ENCODE assay signal across 8 mouse cellular contexts in genomic region chr10:126979636-126980151, GRCm38 (mm10). TPM values are rescaled to one million over a fixed set of nuclear protein-coding genes. Genes with fewer than 3 reads are reported as not detected.
DNase-seq lines count a peak whose midpoint lies in the region; ATAC-seq and TF ChIP-seq lines count a peak whose summit lies in the region.

No protein-coding gene starts in this region.

- H3K9ac ChIP-seq in embryonic facial prominence, embryonic 11.5 days (replicated peaks; ENCODE audit: low read length) = peak overlapping the region; percentile 92
- H3K9ac ChIP-seq in heart, postnatal 0 days (replicated peaks; ENCODE audit: low read depth, low read length) = peak overlapping the region; percentile 100

- H3K36me3 ChIP-seq in embryonic facial prominence, embryonic 11.5 days (replicated peaks; ENCODE audit: control insufficient read depth, insufficient read depth, low read depth, low read length) = no peaks in the 10 kb centered on the region
- H3K36me3 ChIP-seq in heart, postnatal 0 days (replicated peaks; ENCODE audit: control insufficient read depth, insufficient read depth, low read length) = no peaks in the 10 kb centered on the region

- H3K27me3 ChIP-seq in embryonic facial prominence, embryonic 11.5 days (ENCODE audit: control insufficient read depth, insufficient read depth, low read length) = no peaks in the 10 kb centered on the region
- H3K27me3 ChIP-seq in heart, postnatal 0 days (ENCODE audit: control insufficient read depth, insufficient read depth, low read length) = no peaks in the 10 kb centered on the region

- ATAC-seq in activated CD4-positive, CD25-positive, alpha-beta regulatory T cell, adult 4 months = peak; percentile 34
- ATAC-seq in embryonic facial prominence, embryonic 11.5 days (replicated peaks; ENCODE audit: insufficient number of reproducible peaks, low FRiP score, low TSS enrichment, low read depth) = no peak
- no peak for ATAC-seq in heart, postnatal 0 days (ENCODE audit: insufficient read depth, low read depth)
- no peak for ATAC-seq in monocyte, adult 5-6 weeks (replicated peaks; ENCODE audit: insufficient number of reproducible peaks, low FRiP score, low TSS enrichment, poor library complexity, severe bottlenecking)

- H3K9me3 ChIP-seq in embryonic facial prominence, embryonic 11.5 days (replicated peaks; ENCODE audit: control insufficient read depth, low read length) = no peaks in the 10 kb centered on the region
- no peaks in the 10 kb centered on the region for H3K9me3 ChIP-seq in heart, postnatal 0 days (replicated peaks; ENCODE audit: control insufficient read depth, low read length)

- TF ChIP-seq CTCF in heart, postnatal 0 days (IDR thresholded peaks at IDR 0.05; ENCODE audit: low read depth) = no peak

- peak; percentile 40 for DNase-seq in CD4-positive helper T cell, adult 2 months (ENCODE audit: low read depth, low spot score)
- peak; percentile 53 for DNase-seq in embryonic facial prominence, embryonic 11.5 days (ENCODE audit: low spot score)
- DNase-seq in heart, postnatal 0 days (ENCODE audit: low spot score) = no peak
- DNase-seq in layer of hippocampus, postnatal 25 days (ENCODE audit: extremely low spot score in 1 of 2, low spot score in 1 of 2) = peak; percentile 45 to 46
- DNase-seq in lung, postnatal 4 days = peak; percentile 47 to 62
- DNase-seq in spleen, postnatal 10 days (ENCODE audit: low spot score in 2 of 2) = peak; percentile 43 to 60

- H3K4me1 ChIP-seq in embryonic facial prominence, embryonic 11.5 days (ENCODE audit: control insufficient read depth, insufficient read depth, low read length) = peaks cover 15% of the 10 kb centered on the region
- H3K4me1 ChIP-seq in heart, postnatal 0 days (ENCODE audit: control insufficient read depth, insufficient read depth) = peaks cover 39% of the 10 kb centered on the region

- peak overlapping the region; percentile 94 for H3K4me3 ChIP-seq in embryonic facial prominence, embryonic 11.5 days (ENCODE audit: low read depth, low read length)
- H3K4me3 ChIP-seq in heart, postnatal 0 days (ENCODE audit: low read depth, low read length) = peak overlapping the region; percentile 88

- TF ChIP-seq EP300 in heart, postnatal 0 days (IDR thresholded peaks at IDR 0.05; ENCODE audit: low read depth) = no peak

- H3K4me2 ChIP-seq in embryonic facial prominence, embryonic 11.5 days (ENCODE audit: low read depth, low read length) = peak overlapping the region; percentile 88
- peak overlapping the region; percentile 74 for H3K4me2 ChIP-seq in heart, postnatal 0 days (ENCODE audit: low read depth, low read length)

- under 1% methylated on average over 47 of the region's 57 CpGs for WGBS in embryonic facial prominence, embryonic 11.5 days
- 0% methylated on average over 35 of the region's 57 CpGs for WGBS in heart, postnatal 0 days

- peak overlapping the region; percentile 97 for H3K27ac ChIP-seq in embryonic facial prominence, embryonic 11.5 days (replicated peaks; ENCODE audit: low read depth, low read length)
- peak overlapping the region; percentile 100 for H3K27ac ChIP-seq in heart, postnatal 0 days (ENCODE audit: low read depth)

RNA-seq across cellular contexts. Expression of gene Ctdsp2, which starts 1.2 kb away (rescaled TPM):
- 10 to 100 TPM; 29.8 to 35.8 TPM for polyA plus RNA-seq in activated CD4-positive, CD25-positive, alpha-beta regulatory T cell, adult 4 months (2017; shearing (Covaris generic))
- polyA plus RNA-seq in embryonic facial prominence, embryonic 11.5 days (2014; fragmentation: Nextera tagmentation; extraction: Ambion mirVana) = 64.8 and 67.9 TPM in 2 replicates
- 137 and 155 TPM in 2 replicates for total RNA-seq in heart, postnatal 0 days (2014; rRNA removed; ENCODE audit: low replicate concordance)
- polyA plus RNA-seq in heart, postnatal 0 days (2015; fragmentation: Nextera tagmentation; extraction: Ambion mirVana) = 26.4 and 27.4 TPM in 2 replicates
- 100 to 1,000 TPM in 1 of 2 experiments, 10 to 100 TPM in 1; 98.6 to 118 TPM for total RNA-seq in layer of hippocampus, postnatal 25 days (2021)
- total RNA-seq in monocyte, adult 5-6 weeks (2017) = 36.2 to 38.6 TPM (median 37.6 TPM) in 3 replicates

RNA-seq across cellular contexts. Expression of gene Avil, which starts 20.8 kb away (rescaled TPM):
- polyA plus RNA-seq in activated CD4-positive, CD25-positive, alpha-beta regulatory T cell, adult 4 months (2017; shearing (Covaris generic)) = not detected
- polyA plus RNA-seq in embryonic facial prominence, embryonic 11.5 days (2014; fragmentation: Nextera tagmentation; extraction: Ambion mirVana) = 0.39 and 0.42 TPM in 2 replicates
- 0.04 and 1.9 TPM in 2 replicates for total RNA-seq in heart, postnatal 0 days (2014; rRNA removed; ENCODE audit: low replicate concordance)
- 0.07 and 0.11 TPM in 2 replicates for polyA plus RNA-seq in heart, postnatal 0 days (2015; fragmentation: Nextera tagmentation; extraction: Ambion mirVana)
- under 1 TPM; 0.47 to 0.69 TPM for total RNA-seq in layer of hippocampus, postnatal 25 days (2021)
- 1.1 to 13.0 TPM (median 4.4 TPM) in 3 replicates for total RNA-seq in monocyte, adult 5-6 weeks (2017)

RNA-seq across cellular contexts. Expression of gene Tsfm, which starts 50.9 kb away (rescaled TPM):
- 10 to 100 TPM; 42.5 to 57.1 TPM for polyA plus RNA-seq in activated CD4-positive, CD25-positive, alpha-beta regulatory T cell, adult 4 months (2017; shearing (Covaris generic))
- polyA plus RNA-seq in embryonic facial prominence, embryonic 11.5 days (2014; fragmentation: Nextera tagmentation; extraction: Ambion mirVana) = 88.0 and 88.5 TPM in 2 replicates
- 81.3 and 82.5 TPM in 2 replicates for total RNA-seq in heart, postnatal 0 days (2014; rRNA removed; ENCODE audit: low replicate concordance)
- polyA plus RNA-seq in heart, postnatal 0 days (2015; fragmentation: Nextera tagmentation; extraction: Ambion mirVana) = 94.6 and 96.8 TPM in 2 replicates
- 10 to 100 TPM; 27.2 to 27.3 TPM for total RNA-seq in layer of hippocampus, postnatal 25 days (2021)
- 8.5 to 14.3 TPM (median 13.9 TPM) in 3 replicates for total RNA-seq in monocyte, adult 5-6 weeks (2017)
